Mouse (Mus musculus): ENCODE measurements at regions not wholly inside any gene's neighbourhood (a gene's known extent, or its start where the extent isn't known, plus 50 kb on each side); places are given as distances from the start of the nearest gene placed in this dataset.

- TF ChIP-seq CTCF (IDR thresholded peaks at IDR 0.05; ENCODE audit: borderline replicate concordance, control insufficient read depth, extremely low read depth, insufficient read depth, low read length, poor library complexity) (no peak), POLR2A (IDR thresholded peaks at IDR 0.05; ENCODE audit: control insufficient read depth, extremely low read depth, insufficient read depth, low read length, poor library complexity) (no peak)
Observed at GRCm38 (mm10) chr5:91746077-91746476, 216.8 kb downstream of the Rchy1 start.

All from thymus, adult 2 months (tissue).